Mouse (Mus musculus): Measurements from ENCODE around the gene Neu1.
A peak's percentile ranks its signal among the peaks of the same experiment; 100 is the strongest.
"Not testable (repeated sequence)": the region's sequence is repeated elsewhere in the genome, so short reads cannot be mapped to it uniquely, and the experiment has no call there.

Gene Neu1

GRCm38 (mm10) chr17:34931061-34931734 lies at the start of gene Neu1:
Gene Neu1 (plus strand): TSS chr17:34931253.
- DNase-seq = peak; percentile 99

GRCm38 (mm10) chr17:34881683-34882310 lies 49.3 kb upstream of the Neu1 start, which contains the start of gene Gm20547:
Gene Gm20547 (minus strand): TSS chr17:34882042.
- peak in 1 of 2 experiments; percentile 37 for DNase-seq

GRCm38 (mm10) chr17:34883332-34883731 lies 47.7 kb upstream of the Neu1 start:
- DNase-seq = no peak

GRCm38 (mm10) chr17:34884704-34885103 lies 46.3 kb upstream of the Neu1 start:
- DNase-seq = no peak

GRCm38 (mm10) chr17:34885615-34886014 lies 45.4 kb upstream of the Neu1 start:
- no peak for DNase-seq

- no peak for DNase-seq
These were observed 43.1 kb upstream of the Neu1 start for GRCm38 (mm10) chr17:34887942-34888341.

- no peak for DNase-seq
These were observed 40.8 kb upstream of the Neu1 start for GRCm38 (mm10) chr17:34890074-34890743.

- no peak for DNase-seq
These were observed 39.7 kb upstream of the Neu1 start for GRCm38 (mm10) chr17:34891377-34891776.

GRCm38 (mm10) chr17:34893072-34893824 lies 37.8 kb upstream of the Neu1 start:
- no peak for DNase-seq

- peak; percentile 91 to 92 for DNase-seq
These were observed 36.9 kb upstream of the Neu1 start for GRCm38 (mm10) chr17:34894074-34894597.

GRCm38 (mm10) chr17:34894801-34895530 lies 36.1 kb upstream of the Neu1 start:
- peak; percentile 48 to 50 for DNase-seq

GRCm38 (mm10) chr17:34895724-34896123 lies 35.3 kb upstream of the Neu1 start:
- no peak for DNase-seq

GRCm38 (mm10) chr17:34896366-34896765 lies 34.7 kb upstream of the Neu1 start:
- DNase-seq = no peak

- peak; percentile 37 to 48 for DNase-seq
These were observed 33.5 kb upstream of the Neu1 start for GRCm38 (mm10) chr17:34897373-34898159.

GRCm38 (mm10) chr17:34898160-34898586 lies 32.9 kb upstream of the Neu1 start, which contains the start of the genes C2 and Ehmt2:
Gene C2 (minus strand): TSS chr17:34898265.
Gene Ehmt2 (plus strand): TSS chr17:34898469.
- DNase-seq = peak; percentile 70 to 78

GRCm38 (mm10) chr17:34898706-34899052 lies 32.4 kb upstream of the Neu1 start:
- no peak for DNase-seq

GRCm38 (mm10) chr17:34899053-34899889 lies 31.8 kb upstream of the Neu1 start:
- peak in 1 of 2 experiments; percentile 52 for DNase-seq

- peak; percentile 32 to 51 for DNase-seq
These were observed 31.2 kb upstream of the Neu1 start for GRCm38 (mm10) chr17:34899890-34900243.

GRCm38 (mm10) chr17:34900826-34901225 lies 30.2 kb upstream of the Neu1 start:
- not testable (repeated sequence) for DNase-seq

GRCm38 (mm10) chr17:34901948-34902347 lies 29.1 kb upstream of the Neu1 start:
- not testable (repeated sequence) for DNase-seq
